Mouse (Mus musculus): ENCODE data around the gene Poc1a. TPM values are rescaled to one million over a fixed set of nuclear protein-coding genes. Genes with fewer than 3 reads are reported as not detected.

The Poc1a gene
- polyA plus RNA-seq, 1 experiment: 20.6 TPM

DNA sequence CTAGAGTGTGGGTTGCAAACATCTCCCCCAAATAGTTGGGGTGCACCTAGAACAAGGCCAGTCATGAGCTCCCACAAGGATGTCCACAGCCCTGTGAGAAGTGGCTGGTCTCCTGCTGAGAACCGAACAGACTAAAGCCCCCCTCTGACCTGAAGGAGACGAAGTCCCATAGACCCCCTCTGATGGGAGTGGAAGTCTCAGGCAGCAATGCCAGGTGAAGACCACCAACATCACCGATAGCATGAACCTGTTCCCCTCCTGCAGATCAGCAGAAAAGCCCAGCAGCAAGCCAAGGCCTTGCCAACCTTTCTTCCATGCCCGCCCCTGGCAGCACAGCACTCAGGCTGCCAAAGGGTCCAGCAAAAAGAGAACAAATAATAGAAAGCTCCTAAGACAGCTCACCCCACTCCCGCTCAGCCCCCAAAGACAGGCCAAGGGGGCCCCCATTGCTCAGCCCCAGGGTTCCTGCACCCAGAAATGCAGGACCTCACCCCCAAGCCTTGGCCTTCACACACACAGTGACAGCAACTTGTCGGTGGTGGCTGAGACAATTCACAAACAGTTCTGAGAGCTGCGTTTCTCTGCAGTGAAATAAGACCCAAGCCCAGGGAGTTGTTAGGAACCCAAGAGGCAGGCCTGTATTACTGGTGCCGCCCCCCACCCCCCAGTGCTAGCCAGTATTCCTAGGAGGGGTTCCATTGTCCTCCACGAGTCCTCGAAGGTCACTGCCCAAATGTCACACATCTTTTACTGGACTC is 74.5 kb downstream of the Poc1a start:
- Histone ChIP-seq H3K79me3 (ENCODE audit: low read depth) (no peaks in the 10 kb centered on the region), H3K4me3 (ENCODE audit: insufficient read depth, poor library complexity, severe bottlenecking) (no peak overlapping the region), H3K79me2 (ENCODE audit: control insufficient read depth, insufficient read depth) (no peaks in the 10 kb centered on the region), H3K36me3 (ENCODE audit: control insufficient read depth, insufficient read depth) (no peaks in the 10 kb centered on the region), H3ac (ENCODE audit: control insufficient read depth, insufficient read length, low read depth) (no peak overlapping the region), H3K27me3 (ENCODE audit: control insufficient read depth, insufficient read depth, insufficient read length) (no peaks in the 10 kb centered on the region)
- TF ChIP-seq USF1 (IDR thresholded peaks at IDR 0.05; ENCODE audit: low read depth) (no peak), MAX (IDR thresholded peaks at IDR 0.05) (no peak), CEBPB (IDR thresholded peaks at IDR 0.05; ENCODE audit: low read depth) (no peak), CTCF (IDR thresholded peaks at IDR 0.05; ENCODE audit: control insufficient read depth, insufficient read depth, insufficient read length) (no peak), MYOG (IDR thresholded peaks at IDR 0.05; ENCODE audit: control insufficient read depth, extremely low read depth, insufficient read length) (no peak), FOSL1 (IDR thresholded peaks at IDR 0.05; ENCODE audit: insufficient read depth, low read length, poor library complexity, severe bottlenecking) (no peak), MYOD1 (IDR thresholded peaks at IDR 0.05; ENCODE audit: control insufficient read depth, insufficient read length, low read depth) (no peak)

DNA sequence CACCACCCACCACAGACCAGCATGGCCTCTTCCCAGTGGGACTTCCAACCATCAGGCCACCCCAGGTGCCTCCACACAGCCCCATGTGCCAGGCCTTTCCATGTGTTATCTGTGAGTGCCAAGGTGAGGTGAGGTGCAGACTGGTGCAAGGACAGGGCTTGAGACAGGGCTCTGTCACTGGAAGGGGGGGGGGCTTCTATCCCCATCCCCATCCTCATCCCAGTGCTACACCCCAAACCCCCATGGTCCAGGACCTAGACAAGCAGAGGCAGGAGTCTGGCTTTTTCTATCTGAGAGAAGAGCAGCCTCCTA is 75.1 kb downstream of the Poc1a start:
- Histone ChIP-seq H3K36me3 (ENCODE audit: control insufficient read depth, insufficient read depth) (no peaks in the 10 kb centered on the region), H3K4me3 (ENCODE audit: insufficient read depth, poor library complexity, severe bottlenecking) (no peak overlapping the region), H3ac (ENCODE audit: control insufficient read depth, insufficient read length, low read depth) (no peak overlapping the region), H3K27me3 (ENCODE audit: control insufficient read depth, insufficient read depth, insufficient read length) (no peaks in the 10 kb centered on the region), H3K79me3 (ENCODE audit: low read depth) (no peaks in the 10 kb centered on the region), H3K79me2 (ENCODE audit: control insufficient read depth, insufficient read depth) (no peaks in the 10 kb centered on the region)
- TF ChIP-seq MYOD1 (IDR thresholded peaks at IDR 0.05; ENCODE audit: control insufficient read depth, insufficient read length, low read depth) (no peak), USF1 (IDR thresholded peaks at IDR 0.05; ENCODE audit: low read depth) (no peak), MAX (IDR thresholded peaks at IDR 0.05) (no peak)

- H3K79me2 ChIP-seq (ENCODE audit: control insufficient read depth, insufficient read depth): no peaks in the 10 kb centered on the region
- no peaks in the 10 kb centered on the region for H3K36me3 ChIP-seq (ENCODE audit: control insufficient read depth, insufficient read depth)
- H3K27me3 ChIP-seq (ENCODE audit: control insufficient read depth, insufficient read depth, insufficient read length): no peaks in the 10 kb centered on the region
- TF ChIP-seq CEBPB (IDR thresholded peaks at IDR 0.05; ENCODE audit: low read depth): no peak
- TF ChIP-seq MYOG (IDR thresholded peaks at IDR 0.05; ENCODE audit: control insufficient read depth, extremely low read depth, insufficient read length): no peak
- TF ChIP-seq MAX (IDR thresholded peaks at IDR 0.05): no peak
- no peak overlapping the region for H3ac ChIP-seq (ENCODE audit: control insufficient read depth, insufficient read length, low read depth)
- H3K4me3 ChIP-seq (ENCODE audit: insufficient read depth, poor library complexity, severe bottlenecking): no peak overlapping the region
- no peaks in the 10 kb centered on the region for H3K79me3 ChIP-seq (ENCODE audit: low read depth)
Observed at GRCm38 (mm10) chr9:106356323-106356844, 75.5 kb downstream of the Poc1a start.

DNA sequence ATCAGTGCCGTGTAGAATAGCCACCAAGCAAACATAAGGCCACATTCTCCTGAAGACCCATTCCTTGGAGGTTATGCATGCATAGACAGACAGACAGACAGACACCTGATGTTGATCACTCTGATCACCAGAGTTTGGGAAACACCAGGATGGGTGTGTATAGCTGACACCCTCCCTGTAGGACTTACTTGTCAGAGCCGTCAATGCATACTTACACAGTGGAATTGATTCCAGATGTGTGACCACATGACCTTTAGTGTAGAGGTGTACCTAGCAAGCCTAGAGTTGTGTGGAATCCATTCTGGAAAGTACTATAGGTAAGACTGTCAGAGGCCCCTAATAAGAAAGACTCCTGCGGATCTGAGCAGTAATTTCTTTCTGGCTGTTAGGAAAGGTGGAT is 76.3 kb downstream of the Poc1a start:
- Histone ChIP-seq H3K79me3 (ENCODE audit: low read depth) (no peaks in the 10 kb centered on the region), H3K79me2 (ENCODE audit: control insufficient read depth, insufficient read depth) (no peaks in the 10 kb centered on the region), H3K27me3 (ENCODE audit: control insufficient read depth, insufficient read depth, insufficient read length) (no peaks in the 10 kb centered on the region), H3K4me3 (ENCODE audit: insufficient read depth, poor library complexity, severe bottlenecking) (no peak overlapping the region), H3K36me3 (ENCODE audit: control insufficient read depth, insufficient read depth) (no peaks in the 10 kb centered on the region), H3ac (ENCODE audit: control insufficient read depth, insufficient read length, low read depth) (no peak overlapping the region)
- TF ChIP-seq FOSL1 (IDR thresholded peaks at IDR 0.05; ENCODE audit: insufficient read depth, low read length, poor library complexity, severe bottlenecking) (no peak), CTCF (IDR thresholded peaks at IDR 0.05; ENCODE audit: control insufficient read depth, insufficient read depth, insufficient read length) (no peak), MYOG (IDR thresholded peaks at IDR 0.05; ENCODE audit: control insufficient read depth, extremely low read depth, insufficient read length) (no peak), CEBPB (IDR thresholded peaks at IDR 0.05; ENCODE audit: low read depth) (no peak), USF1 (IDR thresholded peaks at IDR 0.05; ENCODE audit: low read depth) (no peak), MYOD1 (IDR thresholded peaks at IDR 0.05; ENCODE audit: control insufficient read depth, insufficient read length, low read depth) (no peak), MAX (IDR thresholded peaks at IDR 0.05) (no peak)

- no peak for TF ChIP-seq MAX (IDR thresholded peaks at IDR 0.05)
- no peak for TF ChIP-seq FOSL1 (IDR thresholded peaks at IDR 0.05; ENCODE audit: insufficient read depth, low read length, poor library complexity, severe bottlenecking)
- no peak for TF ChIP-seq MYOG (IDR thresholded peaks at IDR 0.05; ENCODE audit: control insufficient read depth, extremely low read depth, insufficient read length)
- no peak for TF ChIP-seq USF1 (IDR thresholded peaks at IDR 0.05; ENCODE audit: low read depth)
- no peak for TF ChIP-seq CTCF (IDR thresholded peaks at IDR 0.05; ENCODE audit: control insufficient read depth, insufficient read depth, insufficient read length)
- no peak for TF ChIP-seq CEBPB (IDR thresholded peaks at IDR 0.05; ENCODE audit: low read depth)
- no peak for TF ChIP-seq MYOD1 (IDR thresholded peaks at IDR 0.05; ENCODE audit: control insufficient read depth, insufficient read length, low read depth)
Observed at GRCm38 (mm10) chr9:106359297-106359696, 78.4 kb downstream of the Poc1a start.

GRCm38 (mm10) chr9:106361140-106361539 is 80.3 kb downstream of the Poc1a start:
- Histone ChIP-seq H3K79me2 (ENCODE audit: control insufficient read depth, insufficient read depth) (no peaks in the 10 kb centered on the region), H3K4me3 (ENCODE audit: insufficient read depth, poor library complexity, severe bottlenecking) (no peak overlapping the region), H3K79me3 (ENCODE audit: low read depth) (no peaks in the 10 kb centered on the region), H3K27me3 (ENCODE audit: control insufficient read depth, insufficient read depth, insufficient read length) (no peaks in the 10 kb centered on the region), H3K36me3 (ENCODE audit: control insufficient read depth, insufficient read depth) (no peaks in the 10 kb centered on the region), H3ac (ENCODE audit: control insufficient read depth, insufficient read length, low read depth) (no peak overlapping the region)
- TF ChIP-seq FOSL1 (IDR thresholded peaks at IDR 0.05; ENCODE audit: insufficient read depth, low read length, poor library complexity, severe bottlenecking): peak; percentile 43
- TF ChIP-seq MYOD1 (IDR thresholded peaks at IDR 0.05; ENCODE audit: control insufficient read depth, insufficient read length, low read depth): no peak

More at GRCm38 (mm10) chr9:106359297-106359696, 78.4 kb downstream of the Poc1a start:
- Histone ChIP-seq H3ac (ENCODE audit: control insufficient read depth, insufficient read length, low read depth) (no peak overlapping the region), H3K27me3 (ENCODE audit: control insufficient read depth, insufficient read depth, insufficient read length) (no peaks in the 10 kb centered on the region), H3K4me3 (ENCODE audit: insufficient read depth, poor library complexity, severe bottlenecking) (no peak overlapping the region), H3K79me3 (ENCODE audit: low read depth) (no peaks in the 10 kb centered on the region), H3K79me2 (ENCODE audit: control insufficient read depth, insufficient read depth) (no peaks in the 10 kb centered on the region), H3K36me3 (ENCODE audit: control insufficient read depth, insufficient read depth) (no peaks in the 10 kb centered on the region)
